Mouse (Mus musculus) limb, embryonic 13.5 days (tissue): Measurements from ENCODE around the gene 4933428G20Rik. TPM values are rescaled to one million over a fixed set of nuclear protein-coding genes. Genes with fewer than 3 reads are reported as not detected.
A peak's percentile ranks its signal among the peaks of the same experiment; 100 is the strongest.

Experiments
- ATAC-seq: fragments of 200-750 bp; cut with Nextera tagmentation; 2 replicates; pipeline ENCODE4 v1.8.0; 2017; ENCODE audit warnings: low read depth, moderate number of reproducible peaks, moderate TSS enrichment; ENCODE audit not compliant: low FRiP score
- H3K27ac ChIP-seq: fragments of 300-500 bp; sonication (generic); 2 replicates; pipeline ENCODE4 v1.5.1; 2015; ENCODE audit warnings: inconsistent platforms, mild to moderate bottlenecking, moderate library complexity
- H3K27me3 ChIP-seq: fragments of 300-500 bp; sonication (generic); 2 replicates; pipeline ENCODE4 v1.6.1; 2015; ENCODE audit warnings: mild to moderate bottlenecking, inconsistent platforms
- H3K36me3 ChIP-seq: fragments of 300-500 bp; sonication (generic); 2 replicates; pipeline ENCODE4 v1.6.1; 2015; ENCODE audit warnings: inconsistent platforms, mild to moderate bottlenecking, moderate library complexity
- H3K4me1 ChIP-seq: fragments of 300-500 bp; sonication (generic); 2 replicates; pipeline ENCODE4 v1.6.1; 2015; ENCODE audit warnings: inconsistent platforms
- H3K4me2 ChIP-seq: fragments of 300-500 bp; sonication (generic); replicated peaks from 2 replicates; pipeline ENCODE4 v1.6.1; 2015; ENCODE audit warnings: inconsistent platforms, mild to moderate bottlenecking, moderate library complexity
- H3K4me3 ChIP-seq: fragments of 300-500 bp; sonication (generic); 2 replicates; pipeline ENCODE4 v1.5.1; 2015; ENCODE audit warnings: moderate library complexity, mild to moderate bottlenecking, inconsistent platforms
- H3K9ac ChIP-seq: fragments of 300-500 bp; sonication (generic); 2 replicates; pipeline ENCODE4 v1.6.1; 2015; ENCODE audit warnings: mild to moderate bottlenecking, inconsistent platforms
- H3K9me3 ChIP-seq: fragments of 300-500 bp; sonication (generic); 2 replicates; pipeline ENCODE4 v1.6.1; 2016; ENCODE audit warnings: inconsistent platforms
- WGBS: fragments of 180-500 bp; shearing (Covaris S2); methylation state at CpG from one replicate; pipeline ENCODE4 v1.1.7; 2015; 5-methylcytosine and 5-hydroxymethylcytosine counted together
- polyA plus RNA-seq: library from polyadenylated mRNA; unstranded; fragments of >200 nt; fragmentation: Nextera tagmentation; extraction: Ambion mirVana; gene quantifications from 2 replicates; pipeline ENCODE4 v1.2.1, GENCODE M21; 2015

Gene 4933428G20Rik
- polyA plus RNA-seq, 1 experiment from 2014 or later = 1.1 TPM

GRCm38 (mm10) chr11:97468639-97469287 lies 31.4 kb downstream of the 4933428G20Rik start:
- peaks cover 97% of the 10 kb centered on the region for H3K36me3 ChIP-seq
- H3K27ac ChIP-seq = no peak overlapping the region
- peak overlapping the region; percentile 19; the same call in 1 of the 2 replicates for H3K9ac ChIP-seq
- 46% methylated on average over 14 of the region's 14 CpGs for WGBS
- no peaks in the 10 kb centered on the region for H3K27me3 ChIP-seq
- H3K9me3 ChIP-seq = no peaks in the 10 kb centered on the region
- H3K4me1 ChIP-seq = peaks cover 4% of the 10 kb centered on the region; the same call in 1 of the 2 replicates
- H3K4me3 ChIP-seq = no peak overlapping the region
- peak; percentile 61; the same call in 1 of the 2 replicates for ATAC-seq
- H3K4me2 ChIP-seq = no peak overlapping the region

- no peaks in the 10 kb centered on the region for H3K9me3 ChIP-seq
- H3K36me3 ChIP-seq = peaks cover 97% of the 10 kb centered on the region
Observed at GRCm38 (mm10) chr11:97466444-97467160, 33.5 kb downstream of the 4933428G20Rik start.

GRCm38 (mm10) chr11:97465957-97466356 lies 34.2 kb downstream of the 4933428G20Rik start:
- Histone ChIP-seq H3K27me3 (no peaks in the 10 kb centered on the region), H3K27ac (no peak overlapping the region), H3K9me3 (no peaks in the 10 kb centered on the region), H3K4me1 (peaks cover 4% of the 10 kb centered on the region; the same call in 1 of the 2 replicates), H3K4me2 (no peak overlapping the region), H3K9ac (no peak overlapping the region), H3K36me3 (peaks cover 97% of the 10 kb centered on the region), H3K4me3 (no peak overlapping the region)
- no peak for ATAC-seq
- 78% methylated on average over 12 of the region's 12 CpGs for WGBS

More at GRCm38 (mm10) chr11:97466444-97467160, 33.5 kb downstream of the 4933428G20Rik start:
- Histone ChIP-seq H3K9ac (no peak overlapping the region; the same call in 1 of the 2 replicates), H3K4me1 (peaks cover 4% of the 10 kb centered on the region; the same call in 1 of the 2 replicates), H3K4me2 (no peak overlapping the region), H3K27ac (no peak overlapping the region), H3K4me3 (no peak overlapping the region), H3K27me3 (no peaks in the 10 kb centered on the region)
- WGBS = 77% methylated on average over 10 of the region's 10 CpGs
- no peak for ATAC-seq

GRCm38 (mm10) chr11:97463991-97464390 lies 36.1 kb downstream of the 4933428G20Rik start:
- H3K27ac ChIP-seq = no peak overlapping the region
- no peak overlapping the region for H3K9ac ChIP-seq
- H3K27me3 ChIP-seq = no peaks in the 10 kb centered on the region
- H3K4me2 ChIP-seq = no peak overlapping the region
- peaks cover 97% of the 10 kb centered on the region for H3K36me3 ChIP-seq
- 91% methylated on average over 4 of the region's 4 CpGs for WGBS
- H3K4me1 ChIP-seq = peaks cover 4% of the 10 kb centered on the region; the same call in 1 of the 2 replicates
- ATAC-seq = no peak
- no peaks in the 10 kb centered on the region for H3K9me3 ChIP-seq
- H3K4me3 ChIP-seq = no peak overlapping the region

- peaks cover 99% of the 10 kb centered on the region for H3K36me3 ChIP-seq
Observed at GRCm38 (mm10) chr11:97463166-97463565, 37.0 kb downstream of the 4933428G20Rik start.

GRCm38 (mm10) chr11:97462538-97462937 lies 37.6 kb downstream of the 4933428G20Rik start:
- H3K27me3 ChIP-seq = no peaks in the 10 kb centered on the region
- 0 out of 2 replicates have a peak, but pooled peaks cover 4% of the 10 kb centered on the region for H3K4me1 ChIP-seq
- no peak overlapping the region for H3K27ac ChIP-seq
- no peak overlapping the region for H3K4me3 ChIP-seq
- no peak overlapping the region for H3K4me2 ChIP-seq
- no peak overlapping the region for H3K9ac ChIP-seq
- H3K9me3 ChIP-seq = no peaks in the 10 kb centered on the region
- 83% methylated on average over 6 of the region's 6 CpGs for WGBS
- no peak for ATAC-seq
- peaks cover 99% of the 10 kb centered on the region for H3K36me3 ChIP-seq

More at GRCm38 (mm10) chr11:97463166-97463565, 37.0 kb downstream of the 4933428G20Rik start:
- Histone ChIP-seq H3K4me1 (0 out of 2 replicates have a peak, but pooled peaks cover 4% of the 10 kb centered on the region), H3K9me3 (no peaks in the 10 kb centered on the region), H3K27me3 (no peaks in the 10 kb centered on the region), H3K4me2 (no peak overlapping the region), H3K4me3 (no peak overlapping the region), H3K9ac (no peak overlapping the region), H3K27ac (no peak overlapping the region)
- 41% methylated on average over 33 of the region's 33 CpGs for WGBS
- no peak for ATAC-seq

- H3K9ac ChIP-seq = no peak overlapping the region
- H3K4me2 ChIP-seq = no peak overlapping the region
- no peaks in the 10 kb centered on the region for H3K27me3 ChIP-seq
- H3K4me3 ChIP-seq = no peak overlapping the region
- WGBS = 91% methylated on average over 3 of the region's 3 CpGs
- ATAC-seq = no peak
- H3K9me3 ChIP-seq = no peaks in the 10 kb centered on the region
- H3K4me1 ChIP-seq = 0 out of 2 replicates have a peak, but pooled peaks cover 4% of the 10 kb centered on the region
- H3K36me3 ChIP-seq = peaks cover 99% of the 10 kb centered on the region
- no peak overlapping the region for H3K27ac ChIP-seq
Observed at GRCm38 (mm10) chr11:97461307-97461820, 38.8 kb downstream of the 4933428G20Rik start.

GRCm38 (mm10) chr11:97457120-97457519 lies 43.0 kb downstream of the 4933428G20Rik start:
- H3K27me3 ChIP-seq = no peaks in the 10 kb centered on the region
- H3K36me3 ChIP-seq = peaks cover 97% of the 10 kb centered on the region
- WGBS = 83% methylated on average over 4 of the region's 4 CpGs
- no peak overlapping the region for H3K9ac ChIP-seq
- no peaks in the 10 kb centered on the region for H3K9me3 ChIP-seq
- H3K27ac ChIP-seq = no peak overlapping the region
- peaks cover 9% of the 10 kb centered on the region for H3K4me1 ChIP-seq
- H3K4me2 ChIP-seq = no peak overlapping the region
- H3K4me3 ChIP-seq = no peak overlapping the region
- ATAC-seq = no peak

GRCm38 (mm10) chr11:97451625-97452024 lies 48.5 kb downstream of the 4933428G20Rik start:
- Histone ChIP-seq H3K4me3 (no peak overlapping the region), H3K9ac (peak overlapping the region; percentile 71; the same call in 1 of the 2 replicates), H3K27ac (no peak overlapping the region), H3K4me2 (peak overlapping the region; percentile 82; the same call in 1 of the 2 replicates), H3K9me3 (no peaks in the 10 kb centered on the region), H3K36me3 (peaks cover 81% of the 10 kb centered on the region), H3K27me3 (no peaks in the 10 kb centered on the region), H3K4me1 (peaks cover 35% of the 10 kb centered on the region)
- WGBS = 95% methylated on average over 15 of the region's 15 CpGs
- ATAC-seq = no peak

GRCm38 (mm10) chr11:97450305-97450922 lies 49.7 kb downstream of the 4933428G20Rik start:
- Histone ChIP-seq H3K4me3 (peak overlapping the region; percentile 56), H3K4me2 (peak overlapping the region; percentile 82), H3K27me3 (no peaks in the 10 kb centered on the region), H3K36me3 (peaks cover 81% of the 10 kb centered on the region), H3K9ac (peak overlapping the region; percentile 71), H3K27ac (peak overlapping the region; percentile 86), H3K4me1 (peaks cover 35% of the 10 kb centered on the region), H3K9me3 (no peaks in the 10 kb centered on the region)
- 31% methylated on average over 9 of the region's 10 CpGs for WGBS
- ATAC-seq = peak; percentile 4; the same call in 1 of the 2 replicates

GRCm38 (mm10) chr11:97449601-97450293 lies 50.4 kb downstream of the 4933428G20Rik start:
- Histone ChIP-seq H3K4me2 (peak overlapping the region; percentile 82), H3K27ac (peak overlapping the region; percentile 86), H3K9me3 (no peaks in the 10 kb centered on the region), H3K27me3 (no peaks in the 10 kb centered on the region), H3K36me3 (peaks cover 82% of the 10 kb centered on the region), H3K4me1 (peaks cover 35% of the 10 kb centered on the region), H3K9ac (peak overlapping the region; percentile 71), H3K4me3 (peak overlapping the region; percentile 56)
- peak; percentile 92 for ATAC-seq
- WGBS = 12% methylated on average over 15 of the region's 15 CpGs
